Mouse (Mus musculus) C2C12 (cell line): ENCODE data around the gene Krtap10-4.

Source experiments
- CEBPB ChIP-seq: IDR thresholded peaks from one replicate; pipeline ENCODE4 v1.6.1; 2011; ENCODE audit warnings: low read depth, mild to moderate bottlenecking, control low read depth, moderate library complexity
- CTCF ChIP-seq: IDR thresholded peaks from one replicate; pipeline ENCODE4 v1.5.1; 2011; ENCODE audit not compliant: control insufficient read depth, insufficient read depth, insufficient read length
- MYOD1 ChIP-seq: IDR thresholded peaks from one replicate; pipeline ENCODE4 v1.6.1; 2011; ENCODE audit warnings: low read depth; ENCODE audit not compliant: control insufficient read depth, insufficient read length
- USF1 ChIP-seq: IDR thresholded peaks from one replicate; pipeline ENCODE4 v1.6.1; 2011; ENCODE audit warnings: low read depth, mild to moderate bottlenecking, control low read depth, moderate library complexity

DNA sequence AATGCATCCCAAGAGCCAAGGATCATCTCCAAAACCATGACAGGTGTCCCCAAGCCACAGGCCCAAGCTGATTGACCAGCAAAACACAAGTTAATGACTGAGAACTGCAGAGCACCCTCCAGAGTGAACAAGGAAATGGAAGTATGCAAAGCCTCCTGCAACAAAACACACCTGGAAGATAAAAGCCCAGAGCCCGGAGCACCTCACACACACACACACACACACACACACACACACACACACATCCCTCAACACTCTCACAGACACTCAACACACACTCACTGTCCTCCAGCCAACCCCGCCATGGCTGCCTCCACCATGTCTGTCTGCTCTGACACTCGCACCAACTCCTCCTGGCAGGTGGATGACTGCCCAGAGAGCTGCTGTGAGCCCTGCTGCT, 19.6 kb upstream of the Krtap10-4 start, which contains the start of gene Gm36176:
- TF ChIP-seq CTCF = no peak
- TF ChIP-seq CEBPB = no peak
- TF ChIP-seq USF1 = no peak
- TF ChIP-seq MYOD1 = no peak
